In the genomic region with DNA sequence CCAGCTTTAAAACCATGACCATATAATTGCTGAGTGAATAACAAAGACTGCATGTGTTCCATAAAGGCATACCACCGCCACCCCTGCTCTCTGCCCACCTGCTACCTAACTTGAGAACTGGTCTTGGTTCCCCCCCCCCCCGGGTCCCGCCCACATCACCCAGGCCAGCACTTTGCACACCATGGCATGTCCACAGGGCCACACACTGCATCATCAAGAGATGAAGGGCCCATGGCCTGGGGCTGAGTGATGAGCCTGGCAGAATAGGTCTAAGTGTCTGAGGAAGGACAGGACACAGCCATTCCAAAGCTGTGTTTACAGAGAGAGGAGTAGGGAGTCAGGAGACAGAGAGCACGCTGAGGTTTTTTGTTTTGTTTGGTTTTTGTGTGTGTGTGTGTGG, we compare ENCODE assay signal across 8 mouse cellular contexts. TPM values are rescaled to one million over a fixed set of nuclear protein-coding genes. Genes with fewer than 3 reads are reported as not detected.
DNase-seq lines count a peak whose midpoint lies in the region; ATAC-seq and TF ChIP-seq lines count a peak whose summit lies in the region.

No protein-coding gene starts in this region.

- TF ChIP-seq CTCF in kidney, adult 2 months (conservative IDR thresholded peaks at IDR 0.05; ENCODE audit: insufficient read depth, insufficient read length, low read depth, low read length) = no peak
- no peak for TF ChIP-seq CTCF in thymus, adult 2 months (IDR thresholded peaks at IDR 0.05; ENCODE audit: borderline replicate concordance, control insufficient read depth, extremely low read depth, insufficient read depth, low read length, poor library complexity)

- H3K4me2 ChIP-seq in embryonic facial prominence, embryonic 12.5 days (replicated peaks) = peak overlapping the region; percentile 77
- peak overlapping the region; percentile 87 for H3K4me2 ChIP-seq in hindbrain, embryonic 14.5 days (replicated peaks)
- peak overlapping the region; percentile 75; the same call in 1 of the 2 replicates for H3K4me2 ChIP-seq in midbrain, embryonic 15.5 days

- peak overlapping the region; percentile 79; the same call in 1 of the 2 replicates for H3K9ac ChIP-seq in embryonic facial prominence, embryonic 12.5 days
- H3K9ac ChIP-seq in hindbrain, embryonic 14.5 days = peak overlapping the region; percentile 34; the same call in 1 of the 2 replicates
- no peak overlapping the region for H3K9ac ChIP-seq in midbrain, embryonic 15.5 days

- H3K36me3 ChIP-seq in kidney, adult 2 months (ENCODE audit: control insufficient read depth, insufficient read depth, low read length) = no peaks in the 10 kb centered on the region
- peaks cover 22% of the 10 kb centered on the region for H3K36me3 ChIP-seq in embryonic facial prominence, embryonic 12.5 days
- H3K36me3 ChIP-seq in hindbrain, embryonic 14.5 days (replicated peaks; ENCODE audit: control insufficient read depth, insufficient read depth) = no peaks in the 10 kb centered on the region
- no peaks in the 10 kb centered on the region for H3K36me3 ChIP-seq in midbrain, embryonic 15.5 days (replicated peaks)
- no peaks in the 10 kb centered on the region for H3K36me3 ChIP-seq in thymus, adult 2 months (ENCODE audit: control insufficient read depth, insufficient read depth, low read length)

- TF ChIP-seq POLR2A in kidney, adult 2 months (IDR thresholded peaks at IDR 0.05; ENCODE audit: low read depth, low read length) = no peak
- no peak for TF ChIP-seq POLR2A in thymus, adult 2 months (IDR thresholded peaks at IDR 0.05; ENCODE audit: control insufficient read depth, extremely low read depth, insufficient read depth, low read length, poor library complexity)

- H3K4me3 ChIP-seq in kidney, adult 2 months (ENCODE audit: insufficient read depth, low read depth, low read length) = peak overlapping the region; percentile 20; the same call in 1 of the 2 replicates
- peak overlapping the region; percentile 81; the same call in 1 of the 2 replicates for H3K4me3 ChIP-seq in embryonic facial prominence, embryonic 12.5 days
- 0 out of 2 replicates have a peak overlapping the region, but pooled peaks have one; percentile 83 for H3K4me3 ChIP-seq in hindbrain, embryonic 14.5 days (replicated peaks; ENCODE audit: low read length)
- no peak overlapping the region for H3K4me3 ChIP-seq in midbrain, embryonic 15.5 days
- H3K4me3 ChIP-seq in thymus, adult 2 months (ENCODE audit: control insufficient read depth, insufficient read depth, low read length) = no peak overlapping the region

- H3K4me1 ChIP-seq in kidney, adult 2 months (ENCODE audit: control insufficient read depth, insufficient read depth, low read length) = peaks cover 9% of the 10 kb centered on the region; the same call in 1 of the 2 replicates
- peaks cover 36% of the 10 kb centered on the region for H3K4me1 ChIP-seq in embryonic facial prominence, embryonic 12.5 days
- peaks cover 32% of the 10 kb centered on the region for H3K4me1 ChIP-seq in hindbrain, embryonic 14.5 days (replicated peaks; ENCODE audit: control insufficient read depth, insufficient read depth, low read length)
- H3K4me1 ChIP-seq in midbrain, embryonic 15.5 days = peaks cover 35% of the 10 kb centered on the region
- peaks cover 18% of the 10 kb centered on the region for H3K4me1 ChIP-seq in thymus, adult 2 months (replicated peaks; ENCODE audit: control insufficient read depth, insufficient read depth, low read length)

- H3K27ac ChIP-seq in kidney, adult 2 months (ENCODE audit: insufficient read depth, low read depth, low read length) = peak overlapping the region; percentile 72; the same call in 1 of the 2 replicates
- H3K27ac ChIP-seq in embryonic facial prominence, embryonic 12.5 days = no peak overlapping the region; the same call in 1 of the 2 replicates
- H3K27ac ChIP-seq in hindbrain, embryonic 14.5 days = 0 out of 2 replicates have a peak overlapping the region, but pooled peaks have one; percentile 32
- no peak overlapping the region for H3K27ac ChIP-seq in midbrain, embryonic 15.5 days
- no peak overlapping the region for H3K27ac ChIP-seq in thymus, adult 2 months (ENCODE audit: control insufficient read depth, insufficient read depth, low read length)

- WGBS in kidney, adult 2 months = 58% methylated on average over 4 of the region's 4 CpGs
- WGBS in embryonic facial prominence, embryonic 12.5 days = 83% methylated on average over 4 of the region's 4 CpGs
- WGBS in hindbrain, embryonic 14.5 days = 68% methylated on average over 4 of the region's 4 CpGs
- 80% methylated on average over 4 of the region's 4 CpGs for WGBS in midbrain, embryonic 15.5 days
- WGBS in thymus, adult 2 months = 93% methylated on average over 4 of the region's 4 CpGs

- no peak for ATAC-seq in embryonic facial prominence, embryonic 12.5 days (ENCODE audit: insufficient number of reproducible peaks, insufficient read depth, low FRiP score, low TSS enrichment)
- ATAC-seq in hindbrain, embryonic 14.5 days (ENCODE audit: low FRiP score) = no peak
- no peak for ATAC-seq in midbrain, embryonic 15.5 days (replicated peaks)

- no peak for DNase-seq in kidney, adult 2 months
- no peak for DNase-seq in kidney, adult 9 months
- no peak for DNase-seq in hindbrain, embryonic 14.5 days (ENCODE audit: low spot score)
- DNase-seq in thymus, adult 2 months = no peak
- no peak for DNase-seq in urinary bladder, postnatal 10 days (ENCODE audit: low spot score)
- no peak for DNase-seq in cerebellum, adult 8-10 months

- no peaks in the 10 kb centered on the region for H3K9me3 ChIP-seq in embryonic facial prominence, embryonic 12.5 days
- no peaks in the 10 kb centered on the region for H3K9me3 ChIP-seq in hindbrain, embryonic 14.5 days (ENCODE audit: control insufficient read depth, low read length)
- no peaks in the 10 kb centered on the region for H3K9me3 ChIP-seq in midbrain, embryonic 15.5 days

- H3K27me3 ChIP-seq in kidney, adult 2 months (replicated peaks; ENCODE audit: control insufficient read depth, insufficient read depth, low read length) = no peaks in the 10 kb centered on the region
- no peaks in the 10 kb centered on the region for H3K27me3 ChIP-seq in embryonic facial prominence, embryonic 12.5 days
- H3K27me3 ChIP-seq in hindbrain, embryonic 14.5 days (ENCODE audit: control insufficient read depth, insufficient read depth, low read length) = no peaks in the 10 kb centered on the region
- no peaks in the 10 kb centered on the region for H3K27me3 ChIP-seq in midbrain, embryonic 15.5 days (replicated peaks)
- no peaks in the 10 kb centered on the region for H3K27me3 ChIP-seq in thymus, adult 2 months (ENCODE audit: control insufficient read depth, insufficient read depth, low read length)

RNA-seq across cellular contexts. Expression of a gene that starts 2.8 kb away (rescaled TPM):
- polyA plus RNA-seq in kidney, adult 2 months (2012; rRNA removed) = 10.4 and 12.5 TPM in 2 replicates
- polyA plus RNA-seq in embryonic facial prominence, embryonic 12.5 days (2016; fragmentation: Nextera tagmentation; extraction: Ambion mirVana) = 29.2 and 29.6 TPM in 2 replicates
- polyA plus RNA-seq in hindbrain, embryonic 14.5 days (2014; fragmentation: Nextera tagmentation; extraction: Ambion mirVana) = 13.2 and 15.2 TPM in 2 replicates
- polyA plus RNA-seq in midbrain, embryonic 15.5 days (2015; fragmentation: Nextera tagmentation; extraction: Ambion mirVana) = 11.8 and 14.3 TPM in 2 replicates
- 3.6 and 9.5 TPM in 2 replicates for polyA plus RNA-seq in thymus, adult 2 months (2012; rRNA removed)

RNA-seq across cellular contexts. Expression of a gene that starts 12.1 kb away (rescaled TPM):
- 97.9 and 128 TPM in 2 replicates for polyA plus RNA-seq in kidney, adult 2 months (2012; rRNA removed)
- polyA plus RNA-seq in embryonic facial prominence, embryonic 12.5 days (2016; fragmentation: Nextera tagmentation; extraction: Ambion mirVana) = 453 and 479 TPM in 2 replicates
- 354 and 374 TPM in 2 replicates for polyA plus RNA-seq in hindbrain, embryonic 14.5 days (2014; fragmentation: Nextera tagmentation; extraction: Ambion mirVana)
- polyA plus RNA-seq in midbrain, embryonic 15.5 days (2015; fragmentation: Nextera tagmentation; extraction: Ambion mirVana) = 321 and 332 TPM in 2 replicates
- 134 and 198 TPM in 2 replicates for polyA plus RNA-seq in thymus, adult 2 months (2012; rRNA removed)

RNA-seq across cellular contexts. Expression of a gene that starts 24.3 kb away (rescaled TPM):
- polyA plus RNA-seq in kidney, adult 2 months (2012; rRNA removed) = 7.4 and 8.9 TPM in 2 replicates
- 17.4 and 18.3 TPM in 2 replicates for polyA plus RNA-seq in embryonic facial prominence, embryonic 12.5 days (2016; fragmentation: Nextera tagmentation; extraction: Ambion mirVana)
- polyA plus RNA-seq in hindbrain, embryonic 14.5 days (2014; fragmentation: Nextera tagmentation; extraction: Ambion mirVana) = 18.8 and 22.7 TPM in 2 replicates
- polyA plus RNA-seq in midbrain, embryonic 15.5 days (2015; fragmentation: Nextera tagmentation; extraction: Ambion mirVana) = 26.7 and 30.5 TPM in 2 replicates
- polyA plus RNA-seq in thymus, adult 2 months (2012; rRNA removed) = 33.2 and 38.5 TPM in 2 replicates

RNA-seq across cellular contexts. Expression of a gene that starts 45.4 kb away (rescaled TPM):
- polyA plus RNA-seq in kidney, adult 2 months (2012; rRNA removed) = 4.3 and 5.9 TPM in 2 replicates
- polyA plus RNA-seq in embryonic facial prominence, embryonic 12.5 days (2016; fragmentation: Nextera tagmentation; extraction: Ambion mirVana) = 26.5 and 27.2 TPM in 2 replicates
- 8.5 and 9.0 TPM in 2 replicates for polyA plus RNA-seq in hindbrain, embryonic 14.5 days (2014; fragmentation: Nextera tagmentation; extraction: Ambion mirVana)
- polyA plus RNA-seq in midbrain, embryonic 15.5 days (2015; fragmentation: Nextera tagmentation; extraction: Ambion mirVana) = 18.9 and 19.1 TPM in 2 replicates
- polyA plus RNA-seq in thymus, adult 2 months (2012; rRNA removed) = 4.6 and 5.0 TPM in 2 replicates

RNA-seq across cellular contexts. Expression of a gene that starts 50.2 kb away (rescaled TPM):
- polyA plus RNA-seq in kidney, adult 2 months (2012; rRNA removed) = 44.3 and 46.3 TPM in 2 replicates
- 29.5 and 30.7 TPM in 2 replicates for polyA plus RNA-seq in embryonic facial prominence, embryonic 12.5 days (2016; fragmentation: Nextera tagmentation; extraction: Ambion mirVana)
- 28.5 and 29.7 TPM in 2 replicates for polyA plus RNA-seq in hindbrain, embryonic 14.5 days (2014; fragmentation: Nextera tagmentation; extraction: Ambion mirVana)
- 24.7 and 25.2 TPM in 2 replicates for polyA plus RNA-seq in midbrain, embryonic 15.5 days (2015; fragmentation: Nextera tagmentation; extraction: Ambion mirVana)
- polyA plus RNA-seq in thymus, adult 2 months (2012; rRNA removed) = 38.5 and 38.6 TPM in 2 replicates

Comparison
In these comparisons a context has a peak if more than half of its experiments do, and no peak if none do; other contexts are left out.
1. H3K27ac ChIP-seq: peak in kidney, adult 2 months (single experiment) and hindbrain, embryonic 14.5 days (single experiment); none in embryonic facial prominence, embryonic 12.5 days (single experiment), midbrain, embryonic 15.5 days (single experiment) and thymus, adult 2 months (single experiment).
2. H3K4me3 ChIP-seq: peak in kidney, adult 2 months (single experiment), embryonic facial prominence, embryonic 12.5 days (single experiment) and hindbrain, embryonic 14.5 days (single experiment); none in midbrain, embryonic 15.5 days (single experiment) and thymus, adult 2 months (single experiment).
3. Peak in every context shown above with its lines, with median percentiles within 50 percentile points of each other: H3K4me2 ChIP-seq.